Mouse (Mus musculus) megakaryocyte, embryonic 14.5 days (primary cell): Measurements from ENCODE around the gene Tmem208. TPM values are rescaled to one million over a fixed set of nuclear protein-coding genes. Genes with fewer than 3 reads are reported as not detected.

Experiments
- H3K27me3 ChIP-seq: replicated peaks from 2 replicates; pipeline ENCODE3; 2012; ENCODE audit warnings: inconsistent platforms
- H3K36me3 ChIP-seq: replicated peaks from 2 replicates; pipeline ENCODE3; 2012; ENCODE audit warnings: low read length, inconsistent platforms, mixed read lengths
- H3K4me1 ChIP-seq: 2 replicates; pipeline ENCODE4 v1.6.1; 2012; ENCODE audit warnings: inconsistent platforms
- H3K4me3 ChIP-seq: replicated peaks from 2 replicates; pipeline ENCODE3; 2012; ENCODE audit warnings: moderate library complexity, mild to moderate bottlenecking, inconsistent platforms
- H3K9me3 ChIP-seq: 2 replicates; pipeline ENCODE4 v1.6.1; 2012; ENCODE audit warnings: inconsistent platforms
- FLI1 ChIP-seq: IDR thresholded peaks from 2 replicates; pipeline ENCODE4 v1.6.1; 2012; ENCODE audit warnings: low read length, inconsistent platforms, mixed read lengths
- GATA1 ChIP-seq: IDR thresholded peaks from 3 replicates; pipeline ENCODE4 v1.6.1; 2012; ENCODE audit warnings: mixed read lengths, low read length, inconsistent platforms, borderline replicate concordance
- polyA plus RNA-seq: library from polyadenylated mRNA; stranded (reverse); fragments of >175 nt; gene quantifications from 2 replicates; pipeline ENCODE4 v1.2.3, GENCODE M21; 2012; ENCODE audit warnings: low replicate concordance; ENCODE audit not compliant: insufficient read depth

Tmem208 gene
- polyA plus RNA-seq, 1 experiment = 61.6 TPM

- Histone ChIP-seq H3K4me1 (peaks cover 93% of the 10 kb centered on the region), H3K4me3 (peak within 1 kb of the TSS; percentile 97), H3K36me3 (peaks cover 63% of the 10 kb centered on the region), H3K27me3 (no peaks in the 10 kb centered on the region), H3K9me3 (no peaks in the 10 kb centered on the region)
- peak; percentile 61; the same call in 1 of the 2 replicates for TF ChIP-seq FLI1
- TF ChIP-seq GATA1 = no peak
Observed at GRCm38 (mm10) chr8:105297511-105298192, 28.5 kb upstream of the Tmem208 start, which contains the start of gene E2f4. Gene E2f4, plus strand, starts transcription at chr8:105297663.

GRCm38 (mm10) chr8:105298351-105299252, 27.6 kb upstream of the Tmem208 start:
- Histone ChIP-seq H3K9me3 (no peaks in the 10 kb centered on the region), H3K27me3 (no peaks in the 10 kb centered on the region), H3K36me3 (peaks cover 62% of the 10 kb centered on the region), H3K4me1 (peaks cover 93% of the 10 kb centered on the region), H3K4me3 (peak overlapping the region; percentile 97)
- TF ChIP-seq FLI1 (no peak), GATA1 (no peak)

- Histone ChIP-seq H3K4me1 (peaks cover 96% of the 10 kb centered on the region), H3K9me3 (no peaks in the 10 kb centered on the region), H3K36me3 (peaks cover 65% of the 10 kb centered on the region), H3K4me3 (no peak overlapping the region), H3K27me3 (no peaks in the 10 kb centered on the region)
- no peak for TF ChIP-seq FLI1
- TF ChIP-seq GATA1 = no peak
Observed at GRCm38 (mm10) chr8:105299962-105300361, 26.2 kb upstream of the Tmem208 start.

- H3K4me1 ChIP-seq = peaks cover 99% of the 10 kb centered on the region
- peaks cover 90% of the 10 kb centered on the region for H3K36me3 ChIP-seq
- no peaks in the 10 kb centered on the region for H3K27me3 ChIP-seq
- no peak for TF ChIP-seq GATA1
- H3K4me3 ChIP-seq = peak overlapping the region; percentile 66
- H3K9me3 ChIP-seq = no peaks in the 10 kb centered on the region
Observed at GRCm38 (mm10) chr8:105303396-105303795, 22.8 kb upstream of the Tmem208 start.

- Histone ChIP-seq H3K9me3 (no peaks in the 10 kb centered on the region), H3K36me3 (peaks cover 90% of the 10 kb centered on the region), H3K4me3 (peak overlapping the region; percentile 46), H3K27me3 (no peaks in the 10 kb centered on the region), H3K4me1 (peaks cover 99% of the 10 kb centered on the region)
- TF ChIP-seq FLI1 (no peak), GATA1 (no peak)
Observed at GRCm38 (mm10) chr8:105303874-105304273, 22.3 kb upstream of the Tmem208 start.

GRCm38 (mm10) chr8:105304325-105305210, 21.6 kb upstream of the Tmem208 start:
- TF ChIP-seq FLI1 (no peak), GATA1 (no peak)
- H3K36me3 ChIP-seq = peaks cover 92% of the 10 kb centered on the region
- H3K4me3 ChIP-seq = peak overlapping the region; percentile 79
- H3K9me3 ChIP-seq = no peaks in the 10 kb centered on the region
- H3K27me3 ChIP-seq = no peaks in the 10 kb centered on the region
- H3K4me1 ChIP-seq = peaks cover 100% of the 10 kb centered on the region

- H3K9me3 ChIP-seq = no peaks in the 10 kb centered on the region
- peak within 1 kb of the TSS; percentile 79 for H3K4me3 ChIP-seq
- TF ChIP-seq GATA1 (no peak), FLI1 (no peak)
- peaks cover 100% of the 10 kb centered on the region for H3K4me1 ChIP-seq
- peaks cover 92% of the 10 kb centered on the region for H3K36me3 ChIP-seq
- H3K27me3 ChIP-seq = no peaks in the 10 kb centered on the region
Observed at GRCm38 (mm10) chr8:105305211-105306145, 20.7 kb upstream of the Tmem208 start, which contains the start of gene Elmo3. Gene Elmo3, plus strand, starts transcription at chr8:105305601.

- TF ChIP-seq GATA1 (no peak), FLI1 (no peak)
- Histone ChIP-seq H3K27me3 (no peaks in the 10 kb centered on the region), H3K36me3 (peaks cover 91% of the 10 kb centered on the region), H3K4me3 (peak overlapping the region; percentile 10), H3K4me1 (peaks cover 97% of the 10 kb centered on the region), H3K9me3 (no peaks in the 10 kb centered on the region)
Observed at GRCm38 (mm10) chr8:105306146-105306691, 19.9 kb upstream of the Tmem208 start.
